Mouse (Mus musculus) CH12.LX (cell line): Measurements from ENCODE around the gene Ccdc189. TPM values are rescaled to one million over a fixed set of nuclear protein-coding genes. Genes with fewer than 3 reads are reported as not detected.

Source experiments
- DNase-seq: peaks from one replicate; pipeline ENCODE4 v3.0.0-alpha.2; 2013; ENCODE audit errors: extremely low read depth
- H3K27ac ChIP-seq: 2 replicates; pipeline ENCODE4 v1.5.1; 2012; ENCODE audit warnings: low read depth, mild to moderate bottlenecking, control low read depth, moderate library complexity; ENCODE audit not compliant: insufficient read depth
- H3K27me3 ChIP-seq: replicated peaks from 2 replicates; pipeline ENCODE3; 2012; ENCODE audit warnings: inconsistent platforms
- H3K36me3 ChIP-seq, 2 experiments: replicated peaks in 1 of 2; 2 replicates each; pipeline versions ENCODE3 to v1.6.1; 2012; ENCODE audit warnings: inconsistent platforms in 1 of 2, low read length in 1 of 2, mild to moderate bottlenecking in 1 of 2, mixed read lengths in 1 of 2, moderate library complexity in 1 of 2; ENCODE audit not compliant: control insufficient read depth in 1 of 2, insufficient read depth in 1 of 2
- H3K4me1 ChIP-seq, 2 experiments: 2 replicates each; pipeline ENCODE4 v1.6.1; 2012; ENCODE audit warnings: inconsistent platforms in 1 of 2, moderate library complexity in 1 of 2; ENCODE audit not compliant: insufficient read depth in 2 of 2, control insufficient read depth in 1 of 2
- H3K4me2 ChIP-seq: 2 replicates; pipeline ENCODE4 v1.6.1; 2012; ENCODE audit warnings: low read depth, mild to moderate bottlenecking, control low read depth; ENCODE audit not compliant: poor library complexity, insufficient read depth, severe bottlenecking
- H3K4me3 ChIP-seq, 3 experiments: fragments of 150-350 bp in 1 of 3; sonication (generic) in 1 of 3; replicated peaks in 1 of 3; 2 replicates each; pipeline versions ENCODE3 to v1.5.1; 2011 to 2012; ENCODE audit warnings: low read depth in 2 of 3, low read length in 2 of 3, mild to moderate bottlenecking in 2 of 3, moderate library complexity in 2 of 3, control low read depth in 1 of 3, improper control_type of control experiment in 1 of 3, inconsistent platforms in 1 of 3, mixed read lengths in 1 of 3; ENCODE audit not compliant: poor library complexity in 1 of 3
- H3K79me2 ChIP-seq: replicated peaks from 2 replicates; pipeline ENCODE4 v1.6.1; 2012; ENCODE audit warnings: mild to moderate bottlenecking, moderate library complexity; ENCODE audit not compliant: control insufficient read depth, poor library complexity, insufficient read depth, severe bottlenecking; ENCODE audit errors: extremely low read depth
- H3K9ac ChIP-seq: 2 replicates; pipeline ENCODE4 v1.6.1; 2012; ENCODE audit warnings: low read depth, mild to moderate bottlenecking, control low read depth, moderate library complexity; ENCODE audit not compliant: insufficient read depth
- H3K9me3 ChIP-seq: replicated peaks from 2 replicates; pipeline ENCODE3; 2012; ENCODE audit warnings: low read length, inconsistent platforms, mixed read lengths
- BHLHE40 ChIP-seq: IDR thresholded peaks from 2 replicates; pipeline ENCODE4 v1.6.1; 2011; ENCODE audit warnings: mild to moderate bottlenecking, low read depth, low read length, improper control_type of control experiment
- CHD2 ChIP-seq: IDR thresholded peaks from 2 replicates; pipeline ENCODE4 v1.6.1; 2011; ENCODE audit warnings: low read length, improper control_type of control experiment
- ELF1 ChIP-seq: IDR thresholded peaks from 2 replicates; pipeline ENCODE4 v1.6.1; 2014; ENCODE audit warnings: low read depth, mild to moderate bottlenecking, inconsistent platforms, low read length, improper control_type of control experiment
- GABPA ChIP-seq: IDR thresholded peaks from 2 replicates; pipeline ENCODE4 v1.6.1; 2012; ENCODE audit warnings: low read depth, low read length, improper control_type of control experiment, inconsistent platforms; ENCODE audit not compliant: insufficient replicate concordance
- HCFC1 ChIP-seq: IDR thresholded peaks from 2 replicates; pipeline ENCODE4 v1.6.1; 2012; ENCODE audit warnings: low read depth, mild to moderate bottlenecking, inconsistent platforms, low read length, improper control_type of control experiment
- IRF4 ChIP-seq: IDR thresholded peaks from 2 replicates; pipeline ENCODE4 v1.6.1; 2014; ENCODE audit warnings: low read depth, mild to moderate bottlenecking, inconsistent platforms, low read length, improper control_type of control experiment
- JUND ChIP-seq: conservative IDR thresholded peaks from 2 replicates; pipeline ENCODE4 v1.6.1; 2011; ENCODE audit warnings: low read depth, low read length, improper control_type of control experiment
- MAFK ChIP-seq: IDR thresholded peaks from 2 replicates; pipeline ENCODE4 v1.6.1; 2011; ENCODE audit warnings: low read length, improper control_type of control experiment; ENCODE audit not compliant: insufficient replicate concordance
- MEF2A ChIP-seq: IDR thresholded peaks from 2 replicates; pipeline ENCODE4 v1.6.1; 2014; ENCODE audit warnings: low read depth, mild to moderate bottlenecking, inconsistent platforms, low read length, improper control_type of control experiment, borderline replicate concordance
- MYC ChIP-seq: IDR thresholded peaks from 2 replicates; pipeline ENCODE4 v1.6.1; 2011; ENCODE audit warnings: low read depth, mild to moderate bottlenecking, improper control_type of control experiment, low read length
- PAX5 ChIP-seq: IDR thresholded peaks from 2 replicates; pipeline ENCODE4 v1.6.1; 2012; ENCODE audit warnings: low read length, inconsistent platforms, mixed read lengths
- TBP ChIP-seq: conservative IDR thresholded peaks from 2 replicates; pipeline ENCODE4 v1.6.1; 2011; ENCODE audit warnings: low read depth, low read length, improper control_type of control experiment
- TCF12 ChIP-seq: IDR thresholded peaks from 2 replicates; pipeline ENCODE4 v1.6.1; 2014; ENCODE audit warnings: low read depth, mild to moderate bottlenecking, inconsistent platforms, low read length, improper control_type of control experiment
- UBTF ChIP-seq: IDR thresholded peaks from 2 replicates; pipeline ENCODE4 v1.6.1; 2012; ENCODE audit warnings: low read depth, mild to moderate bottlenecking, inconsistent platforms, low read length, improper control_type of control experiment, moderate library complexity
- ZMIZ1 ChIP-seq: IDR thresholded peaks from 2 replicates; pipeline ENCODE4 v1.6.1; 2012; ENCODE audit warnings: low read depth, mild to moderate bottlenecking, inconsistent platforms, low read length, improper control_type of control experiment
- dilution Hi-C: fragments of 300-500 bp; cut with MboI; formaldehyde crosslinking; loops from 2 replicates; pipeline ENCODE4 v1.14.3; 2020; ENCODE audit warnings: low sequenced_read_pairs; ENCODE audit not compliant: extremely low pct_unique_long_range_greater_than_20kb, extremely low pct_ligation_motif_present
- in situ Hi-C: fragments of 300-500 bp; cut with MboI; formaldehyde crosslinking; loops from 3 replicates; pipeline ENCODE4 v1.14.3; 2019; ENCODE audit warnings: low sequenced_read_pairs, low pct_ligation_motif_present, low pct_unique_long_range_greater_than_20kb, mixed read lengths
- polyA plus RNA-seq: library from polyadenylated mRNA; unstranded; fragments of >175 nt; gene quantifications from 2 replicates; pipeline ENCODE4 v1.2.1, GENCODE M21; 2012; ENCODE audit warnings: low read depth; ENCODE audit not compliant: insufficient read length
- total RNA-seq, 2 experiments: library from RNA; depleted of rRNA; stranded (reverse); fragments of 300-350 nt in 1 of 2; fragments of >200 nt in 1 of 2; gene quantifications; 2 replicates each; pipeline ENCODE4 v1.2.3; 2012 to 2014

Ccdc189 gene
- total and polyA plus RNA-seq, 3 experiments = 2.1 to 2.9 (median 2.2) TPM

DNA sequence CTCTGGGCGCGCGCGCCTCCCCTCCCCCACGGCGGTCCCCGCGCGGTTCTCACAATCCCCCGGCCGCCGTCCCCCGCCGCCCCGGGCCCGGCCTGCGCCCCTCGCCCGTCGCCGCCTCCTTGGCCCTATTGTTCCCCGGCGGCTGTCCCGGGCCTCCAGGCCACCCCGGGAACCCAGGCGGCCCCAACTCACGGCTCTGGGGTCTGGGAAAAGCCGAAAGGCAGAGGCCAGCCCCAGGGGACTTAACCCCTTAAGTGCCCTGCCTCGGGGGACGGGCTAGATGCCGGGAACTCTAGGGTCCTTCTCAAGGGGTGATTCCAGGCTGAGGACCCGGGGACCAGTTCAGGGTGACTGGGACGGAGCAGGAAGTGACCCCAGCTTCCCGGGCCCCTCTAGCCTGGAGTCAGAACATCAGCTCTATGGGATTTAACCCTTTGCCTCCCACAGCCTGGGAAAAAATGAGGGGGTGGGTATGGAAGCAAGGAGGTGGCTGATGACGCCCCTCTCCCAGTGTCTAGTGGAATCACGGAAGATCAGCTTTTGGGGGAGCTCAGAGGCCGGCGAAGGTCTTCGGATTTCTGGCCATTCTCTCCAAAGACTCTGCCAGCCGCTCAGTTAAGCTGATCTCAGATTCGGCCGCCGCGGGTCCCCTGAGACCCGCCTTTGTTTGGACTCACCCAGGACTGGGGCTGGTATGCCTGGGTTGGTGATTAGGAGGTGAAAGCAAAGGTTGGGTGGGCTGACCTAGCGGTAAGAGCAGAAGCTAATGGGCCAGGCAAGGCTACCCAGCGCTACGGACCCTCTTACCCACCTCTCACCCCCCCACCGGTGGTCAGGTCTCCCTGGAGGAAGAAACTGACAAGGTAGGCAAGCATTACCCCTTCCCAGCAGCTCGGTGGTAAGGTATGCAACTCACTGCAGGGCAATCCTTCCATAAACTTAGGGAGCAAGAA, 26.8 kb upstream of the Ccdc189 start, which contains the start of gene Zfp629:
Gene Zfp629 (minus strand): TSS at position 907 of the 953 bp plus-strand sequence.
- H3K4me2 ChIP-seq = peak within 1 kb of the TSS; percentile 86
- H3K9ac ChIP-seq = peak within 1 kb of the TSS; percentile 97
- H3K36me3 ChIP-seq = peaks cover 14% of the 10 kb centered on the region in 2 experiments
- in situ Hi-C loops (no loop called here), dilution Hi-C loops (no loop called here)
- peaks cover 38% of the 10 kb centered on the region for H3K27me3 ChIP-seq
- TF ChIP-seq MAFK = no peak
- TF ChIP-seq UBTF = 0 out of 2 replicates have a peak, but pooled peaks have one; percentile 31
- TF ChIP-seq IRF4 = no peak
- no peak for TF ChIP-seq MEF2A
- peak; percentile 68 for TF ChIP-seq HCFC1
- no peak for TF ChIP-seq ZMIZ1
- TF ChIP-seq TBP = no peak
- no peak for TF ChIP-seq CHD2
- TF ChIP-seq ELF1 = peak; percentile 66
- H3K9me3 ChIP-seq = peaks cover 9% of the 10 kb centered on the region
- H3K79me2 ChIP-seq = no peaks in the 10 kb centered on the region
- no peak for DNase-seq
- no peak within 1 kb of the TSS for H3K27ac ChIP-seq
- peaks cover 4 to 12% of the 10 kb centered on the region in 2 experiments; a peak in 2 of 4 replicates for H3K4me1 ChIP-seq
- peak within 1 kb of the TSS; percentile 51 to 67 (median 62) for H3K4me3 ChIP-seq

DNA sequence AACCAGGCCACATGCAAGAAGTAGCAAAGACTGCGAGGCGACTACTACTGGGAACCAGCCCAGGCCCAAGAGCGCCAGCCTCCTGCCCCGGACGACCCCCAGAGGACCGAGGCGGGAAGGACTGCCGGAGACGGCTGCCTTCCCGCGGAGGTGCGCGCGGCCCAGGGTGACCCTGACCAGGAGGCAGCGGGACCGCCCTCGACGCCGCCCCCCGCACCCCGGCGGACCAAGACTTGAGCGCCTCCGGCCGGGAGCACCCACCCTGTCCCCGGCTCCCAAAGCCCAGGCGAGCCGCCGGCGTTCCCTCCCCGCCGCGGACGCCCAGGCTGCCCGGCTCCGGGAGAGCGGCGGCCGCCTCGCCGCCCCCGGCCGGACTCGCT, 26.1 kb upstream of the Ccdc189 start:
- peak overlapping the region; percentile 38 to 67 (median 51) for H3K4me3 ChIP-seq
- H3K9ac ChIP-seq = peak overlapping the region; percentile 97
- dilution Hi-C loops = no loop called here
- peak overlapping the region; percentile 86 for H3K4me2 ChIP-seq
- in situ Hi-C loops = no loop called here
- H3K27me3 ChIP-seq = peaks cover 38% of the 10 kb centered on the region
- H3K4me1 ChIP-seq = peaks cover 4 to 12% of the 10 kb centered on the region in 2 experiments; a peak in 2 of 4 replicates
- no peaks in the 10 kb centered on the region for H3K79me2 ChIP-seq
- peaks cover 14% of the 10 kb centered on the region in 2 experiments for H3K36me3 ChIP-seq
- no peak overlapping the region for H3K27ac ChIP-seq
- TF ChIP-seq PAX5 (no peak), ELF1 (no peak), UBTF (peak; percentile 73)
- TF ChIP-seq, all 38 proteins: peak for 1
- peaks cover 9% of the 10 kb centered on the region for H3K9me3 ChIP-seq
- no peak for DNase-seq

DNA sequence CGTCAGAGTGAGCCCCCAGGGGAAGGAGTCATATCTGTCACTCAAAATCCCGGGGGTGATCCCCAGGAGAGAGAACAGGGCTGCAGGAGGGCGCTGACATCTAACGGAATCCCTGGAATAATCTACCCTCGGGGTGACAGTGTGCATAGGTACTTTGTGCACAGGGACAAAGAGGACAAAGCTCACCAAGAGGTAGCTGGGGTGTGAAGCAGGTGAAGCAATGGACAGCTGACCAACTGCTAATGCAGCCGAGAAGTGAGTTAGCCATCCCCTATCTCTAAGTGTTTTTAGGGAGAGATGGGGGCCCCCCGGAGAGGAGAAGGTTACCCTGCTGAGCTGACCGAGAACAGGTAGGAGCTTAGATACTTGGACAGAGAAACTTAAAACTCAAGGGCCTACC, 25.7 kb upstream of the Ccdc189 start:
- TF ChIP-seq GABPA (no peak), MYC (no peak), JUND (no peak), TCF12 (no peak), BHLHE40 (no peak)
- no peak overlapping the region for H3K27ac ChIP-seq
- in situ Hi-C loops = no loop called here

More for the DNA sequence above, 25.7 kb upstream of the Ccdc189 start:
- DNase-seq = no peak
- peak overlapping the region in 2 of 3 experiments; percentile 38 to 67 for H3K4me3 ChIP-seq
- dilution Hi-C loops = no loop called here
- peaks cover 4 to 12% of the 10 kb centered on the region in 2 experiments; a peak in 2 of 4 replicates for H3K4me1 ChIP-seq
- peaks cover 38% of the 10 kb centered on the region for H3K27me3 ChIP-seq
- no peaks in the 10 kb centered on the region for H3K79me2 ChIP-seq
- peaks cover 14% of the 10 kb centered on the region in 2 experiments for H3K36me3 ChIP-seq
- H3K4me2 ChIP-seq = peak overlapping the region; percentile 86
- H3K9ac ChIP-seq = peak overlapping the region; percentile 97
- H3K9me3 ChIP-seq = peaks cover 9% of the 10 kb centered on the region
